Mouse (Mus musculus) forebrain, embryonic 13.5 days (tissue): Measurements from ENCODE around the gene Efhc2. TPM values are rescaled to one million over a fixed set of nuclear protein-coding genes. Genes with fewer than 3 reads are reported as not detected.

Experiments
- ATAC-seq: fragments of 200-750 bp; cut with Nextera tagmentation; 2 replicates; pipeline ENCODE4 v1.8.0; 2017
- H3K27ac ChIP-seq: fragments of 300-500 bp; sonication (generic); 2 replicates; pipeline ENCODE4 v1.5.1; 2015; ENCODE audit warnings: inconsistent platforms, mild to moderate bottlenecking, moderate library complexity
- H3K27me3 ChIP-seq: fragments of 300-500 bp; sonication (generic); 2 replicates; pipeline ENCODE4 v1.6.1; 2015; ENCODE audit warnings: mild to moderate bottlenecking, inconsistent platforms
- H3K36me3 ChIP-seq: fragments of 300-500 bp; sonication (generic); 2 replicates; pipeline ENCODE4 v1.6.1; 2015; ENCODE audit warnings: mild to moderate bottlenecking, inconsistent platforms; ENCODE audit not compliant: poor library complexity, severe bottlenecking
- H3K4me1 ChIP-seq: fragments of 300-500 bp; sonication (generic); 2 replicates; pipeline ENCODE4 v1.6.1; 2015; ENCODE audit warnings: inconsistent platforms
- H3K4me2 ChIP-seq: fragments of 300-500 bp; sonication (generic); 2 replicates; pipeline ENCODE4 v1.6.1; 2015; ENCODE audit warnings: inconsistent platforms, mild to moderate bottlenecking, moderate library complexity
- H3K4me3 ChIP-seq: fragments of 300-500 bp; sonication (generic); 2 replicates; pipeline ENCODE4 v1.5.1; 2015; ENCODE audit warnings: mild to moderate bottlenecking, inconsistent platforms
- H3K9ac ChIP-seq: fragments of 300-500 bp; sonication (generic); 2 replicates; pipeline ENCODE4 v1.6.1; 2015; ENCODE audit warnings: mild to moderate bottlenecking, inconsistent platforms
- H3K9me3 ChIP-seq: fragments of 300-500 bp; sonication (generic); replicated peaks from 2 replicates; pipeline ENCODE4 v1.6.1; 2016; ENCODE audit warnings: inconsistent platforms
- WGBS: fragments of 180-500 bp; shearing (Covaris S2); methylation state at CpG from one replicate; pipeline ENCODE4 v1.1.7; 2015; 5-methylcytosine and 5-hydroxymethylcytosine counted together
- polyA plus RNA-seq: library from polyadenylated mRNA; unstranded; fragments of >200 nt; fragmentation: Nextera tagmentation; extraction: Ambion mirVana; gene quantifications from 2 replicates; pipeline ENCODE4 v1.2.1, GENCODE M21; 2015

Gene Efhc2
- polyA plus RNA-seq = 0.81 and 0.83 TPM in 2 replicates

DNA sequence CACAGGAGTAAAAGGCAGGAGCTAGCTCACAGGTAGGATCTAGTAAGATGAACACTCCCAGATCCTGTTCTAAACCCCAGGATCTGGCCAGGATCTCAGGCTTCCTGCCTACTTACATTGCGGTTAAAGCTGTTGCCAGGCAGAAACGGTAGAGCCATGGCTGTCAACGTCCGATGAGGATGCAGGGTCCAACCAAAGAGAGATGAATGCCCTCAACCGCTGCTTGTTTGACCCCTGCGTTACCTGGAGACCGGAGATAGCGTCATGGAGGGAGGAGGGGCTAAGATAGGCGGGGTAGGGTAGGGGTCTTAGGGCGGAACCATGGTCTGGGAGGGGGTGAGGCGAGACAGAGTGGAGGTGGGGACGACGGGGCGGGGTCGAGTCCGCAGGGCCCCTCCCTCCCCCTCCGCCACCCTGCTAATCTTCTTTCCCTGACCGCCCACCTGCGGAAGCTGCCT, at the start of gene Efhc2:
Gene Efhc2, minus strand, starts transcription at position 243 of the 458 bp plus-strand sequence.
- H3K27ac ChIP-seq = no peak within 1 kb of the TSS
- no peaks in the 10 kb centered on the region for H3K9me3 ChIP-seq
- no peaks in the 10 kb centered on the region for H3K36me3 ChIP-seq
- H3K4me1 ChIP-seq = no peaks in the 10 kb centered on the region
- peak; percentile 81 for ATAC-seq
- peak within 1 kb of the TSS; percentile 60 for H3K4me2 ChIP-seq
- H3K27me3 ChIP-seq = no peaks in the 10 kb centered on the region
- peak within 1 kb of the TSS; percentile 21; the same call in 1 of the 2 replicates for H3K9ac ChIP-seq
- 24% methylated on average over 10 of the region's 19 CpGs for whole genome bisulfite sequencing
- peak within 1 kb of the TSS; percentile 37 for H3K4me3 ChIP-seq

DNA sequence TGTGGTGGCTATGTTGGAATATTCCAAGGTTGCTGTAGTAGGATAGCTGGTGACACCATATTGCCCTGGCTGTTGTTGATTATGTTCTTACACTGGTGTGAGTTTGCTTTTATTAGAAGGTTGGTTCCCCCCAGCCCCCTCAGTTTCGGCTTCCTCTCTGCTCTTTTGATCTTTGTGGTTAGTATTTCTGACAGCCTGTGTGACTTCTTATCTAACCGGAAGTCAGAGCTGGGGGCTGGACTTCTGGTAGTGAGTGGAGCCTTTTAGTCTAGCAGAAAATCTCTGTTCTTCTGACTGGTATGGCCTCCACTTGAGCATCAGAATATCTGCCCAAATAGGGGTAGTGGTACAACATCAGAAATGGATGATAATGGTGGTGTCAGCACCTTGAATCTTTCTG, 45.9 kb upstream of the Efhc2 start:
- Histone ChIP-seq H3K27ac (no peak overlapping the region), H3K4me1 (no peaks in the 10 kb centered on the region), H3K4me3 (no peak overlapping the region), H3K4me2 (no peak overlapping the region), H3K27me3 (no peaks in the 10 kb centered on the region), H3K36me3 (no peaks in the 10 kb centered on the region), H3K9ac (no peak overlapping the region), H3K9me3 (no peaks in the 10 kb centered on the region)
- 88% methylated on average over 2 of the region's 2 CpGs for WGBS
- ATAC-seq = no peak

DNA sequence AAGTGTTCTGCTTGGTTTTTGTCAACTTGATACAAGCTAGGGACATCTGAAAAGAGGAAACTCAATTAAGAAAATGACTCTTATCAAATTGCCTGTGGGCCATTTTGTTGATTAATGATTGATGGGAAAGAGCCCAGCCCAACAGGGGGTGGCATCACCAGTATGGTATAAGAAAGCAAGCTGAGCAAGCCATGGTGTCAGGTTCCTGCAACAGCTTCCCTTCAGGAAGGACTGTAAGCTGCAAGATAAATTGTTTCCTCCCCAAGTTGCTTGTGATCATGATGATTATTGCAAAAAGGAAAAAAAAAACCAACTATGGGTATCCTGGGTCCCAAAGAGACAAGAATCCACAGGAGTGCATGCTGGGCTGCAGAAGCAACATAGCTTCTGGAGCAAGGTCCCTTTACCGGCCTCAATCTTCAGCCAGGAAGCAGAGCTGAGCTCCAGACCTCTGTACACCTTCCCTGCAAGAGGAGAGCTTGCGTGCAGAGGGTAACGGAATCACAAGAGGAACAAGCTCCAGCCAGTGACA, 18.8 kb downstream of the Efhc2 start:
- 82% methylated on average over 3 of the region's 3 CpGs for WGBS

DNA sequence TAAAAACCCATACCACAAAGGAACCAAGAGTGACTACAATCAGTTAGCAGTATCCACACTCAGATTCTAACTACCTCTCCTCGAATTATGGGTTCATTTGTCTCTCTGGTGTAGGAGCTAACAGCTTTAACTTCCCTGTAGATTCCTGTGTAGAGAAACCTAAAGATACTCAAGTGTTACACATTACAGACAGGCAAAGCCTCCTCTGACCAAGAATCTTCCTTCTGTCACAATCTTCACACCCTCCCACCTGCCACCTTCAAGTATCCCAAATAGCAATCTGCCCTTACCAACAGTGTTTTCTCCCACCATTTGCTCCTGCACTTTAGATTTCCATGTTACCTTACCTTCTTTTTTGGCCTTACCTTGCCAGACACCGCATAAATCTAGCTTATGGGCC, 35.3 kb downstream of the Efhc2 start:
- Histone ChIP-seq H3K36me3 (no peaks in the 10 kb centered on the region), H3K4me1 (no peaks in the 10 kb centered on the region), H3K4me2 (no peak overlapping the region), H3K9me3 (no peaks in the 10 kb centered on the region), H3K27me3 (no peaks in the 10 kb centered on the region), H3K4me3 (no peak overlapping the region), H3K27ac (no peak overlapping the region), H3K9ac (no peak overlapping the region)
- no peak for ATAC-seq
- 81% methylated on average over 2 of the region's 2 CpGs for WGBS

More for the DNA sequence above, 18.8 kb downstream of the Efhc2 start:
- Histone ChIP-seq H3K27ac (no peak overlapping the region), H3K36me3 (no peaks in the 10 kb centered on the region), H3K4me1 (no peaks in the 10 kb centered on the region), H3K27me3 (no peaks in the 10 kb centered on the region), H3K4me3 (no peak overlapping the region), H3K9ac (no peak overlapping the region), H3K9me3 (no peaks in the 10 kb centered on the region), H3K4me2 (no peak overlapping the region)
- no peak for ATAC-seq

DNA sequence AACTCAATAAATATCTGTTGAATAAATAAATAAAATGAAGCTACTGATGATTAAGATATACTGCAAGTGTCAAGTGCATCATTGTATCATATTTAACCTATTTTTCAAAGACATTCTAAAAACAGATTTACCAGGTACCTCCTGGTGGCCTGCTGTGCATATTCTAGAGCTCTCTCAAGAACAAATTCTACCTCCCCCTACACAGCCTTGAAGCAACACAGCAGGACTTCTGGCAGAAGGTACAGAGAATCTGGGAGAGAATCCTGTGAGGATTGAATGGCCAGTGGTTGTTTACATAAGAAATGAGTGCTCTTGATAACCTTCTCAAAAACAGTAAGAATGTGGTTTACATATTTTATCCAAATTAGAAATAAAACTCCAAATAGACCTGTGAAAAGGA, 94.0 kb downstream of the Efhc2 start:
- no peaks in the 10 kb centered on the region for H3K27me3 ChIP-seq
- no peak overlapping the region for H3K27ac ChIP-seq
- H3K4me2 ChIP-seq = no peak overlapping the region
- H3K4me3 ChIP-seq = no peak overlapping the region
- H3K4me1 ChIP-seq = no peaks in the 10 kb centered on the region
- H3K9me3 ChIP-seq = no peaks in the 10 kb centered on the region
- no peaks in the 10 kb centered on the region for H3K36me3 ChIP-seq
- no peak for ATAC-seq
- H3K9ac ChIP-seq = no peak overlapping the region

DNA sequence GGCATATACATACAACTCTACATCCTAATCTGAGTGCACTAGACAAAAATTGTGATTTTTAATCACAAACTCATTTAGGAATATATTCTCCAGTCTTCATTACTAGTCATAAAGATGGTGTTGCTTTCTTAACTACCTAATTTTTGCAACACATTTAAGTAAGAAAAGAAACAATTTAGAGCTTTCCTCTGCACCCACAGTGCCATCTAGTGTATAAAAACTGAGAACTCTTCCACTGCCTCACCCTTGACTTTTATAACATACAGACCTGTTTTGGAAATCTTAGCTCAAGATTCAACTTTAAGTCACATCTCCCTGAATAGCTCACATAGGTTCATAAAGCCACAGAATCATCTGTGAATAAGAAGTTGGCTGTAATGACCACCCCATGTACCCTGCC, 101.7 kb downstream of the Efhc2 start:
- Histone ChIP-seq H3K9me3 (no peaks in the 10 kb centered on the region), H3K9ac (no peak overlapping the region), H3K27ac (no peak overlapping the region), H3K4me3 (no peak overlapping the region), H3K4me1 (no peaks in the 10 kb centered on the region), H3K4me2 (no peak overlapping the region), H3K36me3 (no peaks in the 10 kb centered on the region), H3K27me3 (no peaks in the 10 kb centered on the region)
- ATAC-seq = no peak

DNA sequence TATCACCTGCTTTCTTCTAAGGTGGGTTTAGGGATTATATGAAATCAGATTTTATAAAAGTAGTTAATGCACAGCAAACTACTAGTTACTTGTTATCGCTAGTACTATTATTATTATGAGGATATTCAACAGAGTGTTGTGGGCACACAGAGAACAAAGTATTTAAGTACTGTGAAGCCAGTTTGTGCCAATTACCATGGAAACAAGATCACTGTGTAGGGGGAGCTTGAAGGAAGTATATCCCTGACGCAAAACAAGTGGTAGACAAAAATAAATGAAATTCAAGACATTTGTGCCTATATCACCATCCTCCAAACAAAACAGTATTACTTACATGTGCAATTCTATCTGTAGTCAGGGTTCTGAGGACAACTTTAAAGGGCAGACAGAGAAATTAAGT, 105.7 kb downstream of the Efhc2 start:
- Histone ChIP-seq H3K36me3 (no peaks in the 10 kb centered on the region), H3K9me3 (no peaks in the 10 kb centered on the region), H3K9ac (no peak overlapping the region), H3K4me3 (no peak overlapping the region), H3K27me3 (no peaks in the 10 kb centered on the region), H3K4me1 (no peaks in the 10 kb centered on the region), H3K27ac (no peak overlapping the region), H3K4me2 (no peak overlapping the region)
- WGBS = 89% methylated on average over 2 of the region's 2 CpGs
- ATAC-seq = no peak

DNA sequence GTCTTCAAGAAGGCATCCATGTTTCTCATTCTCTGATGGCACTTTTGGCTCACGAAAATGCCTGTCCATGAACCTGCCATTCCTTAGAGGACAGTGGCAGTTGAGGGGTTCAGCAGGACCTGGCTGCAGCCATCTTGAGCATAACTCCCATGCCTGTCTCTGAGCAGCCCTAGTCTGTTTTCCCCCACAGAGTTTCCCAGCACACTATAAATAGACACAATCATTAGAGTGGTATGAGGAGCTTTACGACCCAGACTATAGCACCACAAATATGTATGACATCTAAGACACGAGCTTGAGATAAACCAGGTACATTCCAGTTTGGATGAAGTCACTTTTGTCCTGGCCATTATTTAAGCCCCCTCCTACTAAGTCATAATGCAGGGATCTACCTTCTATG, 143.4 kb downstream of the Efhc2 start:
- no peak for ATAC-seq
- WGBS = 88% methylated on average over 3 of the region's 3 CpGs
- H3K4me2 ChIP-seq = no peak overlapping the region

DNA sequence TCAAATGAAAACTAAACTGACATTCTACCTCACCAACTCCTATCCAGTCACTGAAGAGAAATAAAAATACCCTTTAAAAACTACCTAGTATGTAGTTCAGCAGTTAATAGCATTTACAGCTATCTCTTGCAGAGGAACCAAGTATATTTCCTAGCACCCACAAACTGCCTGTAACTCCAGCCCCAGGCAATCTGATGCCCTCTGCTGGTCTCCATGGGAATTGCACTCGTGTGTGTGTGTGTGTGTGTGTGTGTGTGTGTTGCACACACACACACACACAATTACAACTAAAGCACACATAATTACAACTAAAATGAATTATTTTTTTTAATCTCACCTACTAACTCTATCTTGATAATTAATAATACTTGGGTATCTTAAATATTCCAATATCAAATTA, 153.5 kb downstream of the Efhc2 start:
- Histone ChIP-seq H3K4me1 (no peaks in the 10 kb centered on the region), H3K36me3 (no peaks in the 10 kb centered on the region), H3K9ac (no peak overlapping the region), H3K4me3 (no peak overlapping the region), H3K27me3 (no peaks in the 10 kb centered on the region), H3K27ac (no peak overlapping the region), H3K4me2 (no peak overlapping the region), H3K9me3 (no peaks in the 10 kb centered on the region)
- 50% methylated on average over 1 of the region's 1 CpGs for WGBS
- ATAC-seq = no peak

More for the DNA sequence above, 143.4 kb downstream of the Efhc2 start:
- Histone ChIP-seq H3K4me3 (no peak overlapping the region), H3K9me3 (no peaks in the 10 kb centered on the region), H3K27ac (no peak overlapping the region), H3K27me3 (no peaks in the 10 kb centered on the region), H3K36me3 (no peaks in the 10 kb centered on the region), H3K9ac (no peak overlapping the region), H3K4me1 (no peaks in the 10 kb centered on the region)
